Comparison of ENCODE assay signal across 33 mouse cellular contexts in genomic region chr17:46597956-46598355, GRCm38 (mm10). TPM values are rescaled to one million over a fixed set of nuclear protein-coding genes. Genes with fewer than 3 reads are reported as not detected.
"Had no signal": no experiment of that assay in that cellular context is flagged by ENCODE, and none has a peak within 500 bp of the region (broad histone marks: within the 10 kb centered on the region; RNA-seq: fewer than 3 reads in every experiment).

No protein-coding gene starts in this region.

- H3K9me3 ChIP-seq: limb, embryonic 10.5 days; limb, embryonic 12.5 days; limb, embryonic 13.5 days; limb, embryonic 15.5 days; liver, embryonic 12.5 days; liver, embryonic 13.5 days; liver, embryonic 15.5 days; lung, embryonic 15.5 days; megakaryocyte, embryonic 14.5 days; midbrain, embryonic 12.5 days; midbrain, embryonic 13.5 days; midbrain, embryonic 15.5 days; neural tube, embryonic 12.5 days had no signal

- H3K36me3 ChIP-seq: liver, embryonic 12.5 days; liver, embryonic 13.5 days; liver, embryonic 15.5 days had no signal

- H3K4me3 ChIP-seq: left cerebral cortex, adult 2 months; limb, embryonic 10.5 days; limb, embryonic 12.5 days; limb, embryonic 13.5 days; limb, embryonic 15.5 days; liver, embryonic 12.5 days; liver, embryonic 13.5 days; liver, embryonic 15.5 days; lung, embryonic 15.5 days; megakaryocyte, embryonic 14.5 days; midbrain, embryonic 12.5 days; midbrain, embryonic 13.5 days; midbrain, embryonic 15.5 days; myocyte; neural tube, embryonic 12.5 days had no signal

- ATAC-seq: liver, embryonic 12.5 days; liver, postnatal 0 days; lung, postnatal 0 days; midbrain, embryonic 13.5 days; midbrain, embryonic 15.5 days; midbrain, embryonic 16.5 days had no signal

- H3K27ac ChIP-seq: limb, embryonic 10.5 days; limb, embryonic 12.5 days; limb, embryonic 13.5 days; limb, embryonic 15.5 days; liver, embryonic 12.5 days; liver, embryonic 13.5 days; liver, embryonic 14.5 days; liver, embryonic 15.5 days; lung, embryonic 15.5 days; macrophage; midbrain, embryonic 12.5 days; midbrain, embryonic 13.5 days; midbrain, embryonic 15.5 days; neural tube, embryonic 12.5 days had no signal

- H3K9ac ChIP-seq: limb, embryonic 12.5 days; limb, embryonic 13.5 days; limb, embryonic 15.5 days; liver, embryonic 12.5 days; liver, embryonic 13.5 days; liver, embryonic 14.5 days; liver, embryonic 15.5 days; liver, postnatal 0 days; lung, embryonic 14.5 days; lung, embryonic 15.5 days; midbrain, embryonic 12.5 days; midbrain, embryonic 13.5 days; midbrain, embryonic 15.5 days; neural tube, embryonic 12.5 days had no signal

- H3K4me2 ChIP-seq: limb, embryonic 12.5 days; limb, embryonic 13.5 days; limb, embryonic 15.5 days; liver, embryonic 11.5 days; liver, embryonic 12.5 days; liver, embryonic 13.5 days; liver, embryonic 15.5 days; lung, embryonic 14.5 days; lung, embryonic 15.5 days; midbrain, embryonic 11.5 days; midbrain, embryonic 12.5 days; midbrain, embryonic 13.5 days; midbrain, embryonic 15.5 days; neural tube, embryonic 12.5 days had no signal

- DNase-seq: left cerebral cortex, postnatal 4 days; liver; liver, embryonic 13.5 days; liver, postnatal 0 days; lung, adult 18-20 months; lung, adult 2 months; lung, embryonic 14.5 days; lung, postnatal 10 days; lung, postnatal 14 days; lung, postnatal 36 days; lung, postnatal 4 days; midbrain, embryonic 14.5 days had no signal

- H3K27me3 ChIP-seq: limb, embryonic 12.5 days; limb, embryonic 13.5 days; limb, embryonic 15.5 days; liver, embryonic 12.5 days; liver, embryonic 13.5 days; liver, embryonic 15.5 days; lung, embryonic 15.5 days; megakaryocyte, embryonic 14.5 days; midbrain, embryonic 12.5 days; midbrain, embryonic 13.5 days; midbrain, embryonic 15.5 days; neural tube, embryonic 12.5 days had no signal

RNA-seq across cellular contexts. Expression of gene Ptk7, which starts 31.3 kb away (rescaled TPM):
- total RNA-seq: monocyte, adult 5-6 weeks had no signal
